Mouse (Mus musculus) midbrain, embryonic 16.5 days (tissue): Measurements from ENCODE around the gene Abcc6. TPM values are rescaled to one million over a fixed set of nuclear protein-coding genes. Genes with fewer than 3 reads are reported as not detected.

Experiments
- ATAC-seq: fragments of 200-750 bp; cut with Nextera tagmentation; 2 replicates; pipeline ENCODE4 v1.8.0; 2017; ENCODE audit warnings: moderate TSS enrichment
- H3K27ac ChIP-seq: fragments of 300-500 bp; sonication (generic); 2 replicates; pipeline ENCODE4 v1.5.1; 2014; ENCODE audit warnings: mild to moderate bottlenecking, low read length, mixed read lengths
- H3K27me3 ChIP-seq: fragments of 300-500 bp; sonication (generic); 2 replicates; pipeline ENCODE4 v1.6.1; 2014; ENCODE audit warnings: low read depth, low read length, mixed read lengths; ENCODE audit not compliant: control insufficient read depth, insufficient read depth
- H3K36me3 ChIP-seq: fragments of 300-500 bp; sonication (generic); 2 replicates; pipeline ENCODE4 v1.6.1; 2014; ENCODE audit warnings: mild to moderate bottlenecking, low read length, moderate library complexity, mixed read lengths; ENCODE audit not compliant: control insufficient read depth, insufficient read depth
- H3K4me1 ChIP-seq: fragments of 300-500 bp; sonication (generic); 2 replicates; pipeline ENCODE4 v1.6.1; 2014; ENCODE audit warnings: mild to moderate bottlenecking, low read length, mixed read lengths; ENCODE audit not compliant: control insufficient read depth, insufficient read depth
- H3K4me2 ChIP-seq: fragments of 300-500 bp; sonication (generic); 2 replicates; pipeline ENCODE4 v1.6.1; 2014; ENCODE audit warnings: mild to moderate bottlenecking, low read length, mixed read lengths
- H3K4me3 ChIP-seq: fragments of 300-500 bp; sonication (generic); 2 replicates; pipeline ENCODE4 v1.5.1; 2014; ENCODE audit warnings: low read depth, mild to moderate bottlenecking, low read length, moderate library complexity, mixed read lengths
- H3K9ac ChIP-seq: fragments of 300-500 bp; sonication (generic); 2 replicates; pipeline ENCODE4 v1.6.1; 2014; ENCODE audit warnings: low read depth, low read length, mixed read lengths
- H3K9me3 ChIP-seq: fragments of 300-500 bp; sonication (generic); replicated peaks from 2 replicates; pipeline ENCODE4 v1.6.1; 2014; ENCODE audit warnings: mild to moderate bottlenecking, low read length, mixed read lengths; ENCODE audit not compliant: control insufficient read depth, poor library complexity, severe bottlenecking
- WGBS: fragments of 180-500 bp; shearing (Covaris S2); extraction: QIAGEN DNeasy Blood & Tissue Kit; methylation state at CpG from one replicate; pipeline ENCODE4 v1.1.7; 2014; 5-methylcytosine and 5-hydroxymethylcytosine counted together
- polyA plus RNA-seq: library from polyadenylated mRNA; unstranded; fragments of >200 nt; fragmentation: Nextera tagmentation; extraction: Ambion mirVana; gene quantifications from 2 replicates; pipeline ENCODE4 v1.2.1, GENCODE M21; 2015

Abcc6 gene
- polyA plus RNA-seq, 1 experiment from 2014 or later = 0.45 TPM

GRCm38 (mm10) chr7:45921242-45921621 is 108.9 kb downstream of the Abcc6 start, which contains the start of gene Emp3:
Gene Emp3 (minus strand): TSS chr7:45921404.
- Histone ChIP-seq H3K36me3 (no peaks in the 10 kb centered on the region), H3K9ac (no peak within 1 kb of the TSS; the same call in 1 of the 2 replicates), H3K4me3 (no peak within 1 kb of the TSS; the same call in 1 of the 2 replicates), H3K4me2 (no peak within 1 kb of the TSS), H3K4me1 (peaks cover 16% of the 10 kb centered on the region), H3K27me3 (no peaks in the 10 kb centered on the region), H3K9me3 (no peaks in the 10 kb centered on the region), H3K27ac (no peak within 1 kb of the TSS)
- no peak for ATAC-seq
- 50% methylated on average over 9 of the region's 9 CpGs for WGBS

- Histone ChIP-seq H3K27me3 (no peaks in the 10 kb centered on the region), H3K4me2 (no peak overlapping the region), H3K4me1 (peaks cover 21% of the 10 kb centered on the region), H3K9me3 (no peaks in the 10 kb centered on the region), H3K36me3 (no peaks in the 10 kb centered on the region), H3K27ac (no peak overlapping the region), H3K4me3 (no peak overlapping the region; the same call in 1 of the 2 replicates), H3K9ac (no peak overlapping the region; the same call in 1 of the 2 replicates)
- ATAC-seq = no peak
- WGBS = 58% methylated on average over 9 of the region's 9 CpGs
These were observed 109.4 kb downstream of the Abcc6 start for GRCm38 (mm10) chr7:45920583-45921241.

DNA sequence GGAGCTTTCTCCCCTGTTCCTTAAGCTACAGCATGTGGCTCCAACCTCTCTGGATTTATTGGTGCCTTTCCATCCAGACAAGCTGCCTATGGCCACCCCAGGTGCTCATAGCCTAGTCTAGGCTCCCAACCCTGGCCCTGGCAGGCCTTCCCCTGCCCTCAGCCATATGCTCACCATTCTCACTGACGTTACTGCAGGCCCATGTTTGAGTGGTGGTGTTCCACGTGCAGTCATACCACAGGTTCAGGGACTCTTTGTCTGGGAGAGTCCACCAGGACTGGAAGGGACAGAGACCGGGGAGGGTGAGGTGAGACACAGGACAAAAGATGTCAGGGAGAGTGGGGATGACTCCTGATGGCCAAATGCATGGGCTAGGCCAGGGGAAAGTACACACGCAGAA is 110.3 kb downstream of the Abcc6 start:
- no peaks in the 10 kb centered on the region for H3K9me3 ChIP-seq
- WGBS = 81% methylated on average over 4 of the region's 4 CpGs
- peaks cover 22% of the 10 kb centered on the region for H3K4me1 ChIP-seq
- H3K36me3 ChIP-seq = no peaks in the 10 kb centered on the region
- H3K27me3 ChIP-seq = no peaks in the 10 kb centered on the region
- H3K9ac ChIP-seq = no peak overlapping the region
- no peak for ATAC-seq
- no peak overlapping the region for H3K27ac ChIP-seq
- no peak overlapping the region for H3K4me2 ChIP-seq
- H3K4me3 ChIP-seq = no peak overlapping the region

GRCm38 (mm10) chr7:45919083-45919671 is 110.9 kb downstream of the Abcc6 start:
- Histone ChIP-seq H3K4me2 (no peak overlapping the region), H3K4me3 (no peak overlapping the region), H3K4me1 (peaks cover 22% of the 10 kb centered on the region), H3K27me3 (no peaks in the 10 kb centered on the region), H3K36me3 (no peaks in the 10 kb centered on the region), H3K9me3 (no peaks in the 10 kb centered on the region), H3K27ac (no peak overlapping the region), H3K9ac (no peak overlapping the region)
- 62% methylated on average over 14 of the region's 14 CpGs for WGBS
- ATAC-seq = no peak

DNA sequence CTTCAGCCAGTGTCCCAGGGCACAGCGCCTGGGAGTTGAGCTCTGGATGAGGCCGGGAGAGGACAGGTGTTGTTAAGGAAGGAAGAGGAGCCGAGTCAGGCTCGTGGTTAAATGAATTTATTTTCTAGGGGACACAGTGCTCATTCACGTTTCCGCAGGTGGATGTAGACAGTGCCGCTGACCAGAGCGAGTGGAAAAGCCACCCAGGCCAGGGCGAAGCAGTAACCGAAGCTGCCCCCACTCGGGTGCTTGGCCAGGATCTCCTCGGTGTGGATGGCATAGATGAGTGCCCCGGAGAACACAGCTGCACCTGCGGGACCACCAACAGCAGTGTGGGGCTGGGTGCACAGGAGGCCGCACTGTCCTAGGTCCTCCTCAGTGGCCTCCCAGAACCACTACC is 112.2 kb downstream of the Abcc6 start:
- Histone ChIP-seq H3K27ac (no peak overlapping the region), H3K27me3 (no peaks in the 10 kb centered on the region), H3K9me3 (no peaks in the 10 kb centered on the region), H3K36me3 (no peaks in the 10 kb centered on the region), H3K4me1 (peaks cover 22% of the 10 kb centered on the region), H3K4me3 (no peak overlapping the region), H3K9ac (no peak overlapping the region), H3K4me2 (no peak overlapping the region)
- ATAC-seq = no peak
- 89% methylated on average over 15 of the region's 15 CpGs for WGBS

Other genes starting within 250 kb of the Abcc6 start
- 19.6 and 26.7 TPM in 2 replicates for gene Lmtk3, start 246.6 kb downstream of the Abcc6 start, polyA plus RNA-seq
- 6.1 and 6.4 TPM in 2 replicates for gene Sult2b1, start 245.6 kb downstream of the Abcc6 start, polyA plus RNA-seq
- gene Cyth2, start 215.7 kb downstream of the Abcc6 start, polyA plus RNA-seq = 275 and 307 TPM in 2 replicates
- gene Kcnj14, start 205.5 kb downstream of the Abcc6 start, polyA plus RNA-seq = 1.2 and 1.3 TPM in 2 replicates
- gene Grwd1, start 199.4 kb downstream of the Abcc6 start, polyA plus RNA-seq = 38.4 and 45.8 TPM in 2 replicates
- 52.2 and 55.0 TPM in 2 replicates for gene Kdelr1, start 157.5 kb downstream of the Abcc6 start, polyA plus RNA-seq
- gene Grin2d, start 151.9 kb downstream of the Abcc6 start, polyA plus RNA-seq = 3.4 and 4.8 TPM in 2 replicates
- gene Syngr4, start 133.6 kb downstream of the Abcc6 start, polyA plus RNA-seq = not detected in 2 replicates
- 6.3 and 6.9 TPM in 2 replicates for gene Tmem143, start 133.4 kb downstream of the Abcc6 start, polyA plus RNA-seq
- gene Emp3, start 108.9 kb downstream of the Abcc6 start, polyA plus RNA-seq = 18.3 and 19.9 TPM in 2 replicates
- 6.4 and 7.9 TPM in 2 replicates for gene Ccdc114, start 106.2 kb downstream of the Abcc6 start, polyA plus RNA-seq
- 45.0 and 47.0 TPM in 2 replicates for gene Nomo1, start 3.4 kb upstream of the Abcc6 start, polyA plus RNA-seq
- gene Kcnj11, start 70.5 kb upstream of the Abcc6 start, polyA plus RNA-seq = 2.4 and 2.8 TPM in 2 replicates
- 7.0 and 9.6 TPM in 2 replicates for gene Abcc8, start 149.7 kb upstream of the Abcc6 start, polyA plus RNA-seq
- gene Ush1c, start 208.2 kb upstream of the Abcc6 start, polyA plus RNA-seq = 1.6 and 2.3 TPM in 2 replicates
- gene Otog, start 210.7 kb upstream of the Abcc6 start, polyA plus RNA-seq = 0.08 TPM in 1 of 2 replicates, not detected in the other